Mouse (Mus musculus): ENCODE results near the gene Comp. TPM values are rescaled to one million over a fixed set of nuclear protein-coding genes. Genes with fewer than 3 reads are reported as not detected.

Comp gene
- polyA plus RNA-seq (2017; shearing (Covaris generic)), result 1.2 TPM

DNA sequence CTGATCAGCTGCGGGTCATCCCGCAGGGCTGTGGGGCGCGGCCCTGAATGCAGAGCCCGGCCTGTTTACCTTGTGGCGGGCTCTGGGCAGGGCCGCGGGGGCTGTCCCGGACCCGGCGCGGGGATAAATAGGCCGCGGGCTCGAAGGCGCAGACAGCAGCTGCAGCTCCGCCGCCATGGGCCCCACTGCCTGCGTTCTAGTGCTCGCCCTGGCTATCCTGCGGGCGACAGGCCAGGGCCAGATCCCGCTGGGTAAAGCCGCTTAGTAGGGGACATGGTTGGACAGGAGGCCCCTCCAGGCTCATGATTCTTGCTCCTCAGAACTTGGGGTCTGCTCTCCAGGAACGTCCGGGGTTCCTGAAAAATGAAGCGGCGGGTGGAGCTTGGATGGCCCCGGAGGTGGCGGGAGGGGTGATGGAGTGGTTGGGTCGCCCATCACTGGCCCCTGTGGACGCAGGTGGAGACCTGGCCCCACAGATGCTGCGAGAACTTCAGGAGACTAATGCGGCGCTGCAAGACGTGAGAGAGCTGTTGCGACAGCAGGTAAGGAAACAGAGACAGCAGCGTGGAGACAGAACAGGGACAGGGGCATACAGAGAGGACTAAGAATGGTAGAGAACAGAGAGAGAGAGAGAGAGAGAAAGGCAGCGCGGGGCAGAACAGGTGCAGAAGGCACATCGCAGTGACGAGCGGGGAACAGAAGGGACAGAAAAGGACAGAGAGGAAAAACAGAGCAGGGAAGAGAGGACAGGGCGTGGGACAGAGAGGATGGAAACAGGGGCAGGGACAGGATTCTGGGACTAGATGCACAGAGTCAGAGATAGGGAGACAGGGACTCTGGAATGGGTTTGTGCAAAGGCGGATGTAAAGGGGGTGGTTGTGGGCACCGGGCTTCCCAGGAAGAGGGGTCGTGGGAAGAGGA is at the start of gene Comp:
Gene Comp (plus strand): TSS at position 162 of the 921 bp plus-strand sequence.

DNA sequence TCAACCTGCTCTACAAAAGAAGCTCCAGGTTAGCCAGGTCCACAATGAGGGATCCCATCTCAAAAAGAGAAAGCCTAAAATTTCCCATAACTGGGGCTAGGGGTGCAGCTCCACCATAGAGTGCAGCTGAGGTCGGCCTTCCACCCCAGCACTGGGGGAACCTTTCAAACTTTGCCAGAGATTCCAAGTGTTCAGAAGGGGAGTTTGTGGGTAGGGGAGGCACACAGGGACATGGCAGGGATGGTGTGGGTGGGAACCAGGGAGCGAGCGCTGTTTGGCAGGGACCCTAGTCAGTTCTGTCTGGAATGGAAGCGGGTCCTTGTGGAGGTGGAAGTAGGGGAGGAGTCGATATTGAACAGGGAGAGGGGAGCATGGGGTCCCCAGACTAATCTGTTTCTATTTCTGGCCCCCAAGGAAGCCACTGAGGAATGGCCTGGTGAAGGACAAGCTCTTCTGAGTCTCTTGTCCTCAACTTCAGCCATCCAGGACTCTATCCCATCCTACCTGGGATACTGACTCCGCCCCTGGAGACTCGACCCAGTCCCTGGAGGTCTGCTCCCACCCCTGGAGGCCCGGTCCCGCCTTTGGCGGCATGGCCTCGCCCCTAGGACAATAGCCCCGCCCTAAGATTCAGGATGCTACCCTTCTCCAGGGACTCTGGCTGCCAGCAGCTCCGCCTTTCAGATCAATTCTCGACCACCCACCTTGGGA is 44.1 kb upstream of the Comp start, which contains the start of gene Gdf1:
Gene Gdf1 (plus strand): TSS at position 694 of the 711 bp plus-strand sequence.

DNA sequence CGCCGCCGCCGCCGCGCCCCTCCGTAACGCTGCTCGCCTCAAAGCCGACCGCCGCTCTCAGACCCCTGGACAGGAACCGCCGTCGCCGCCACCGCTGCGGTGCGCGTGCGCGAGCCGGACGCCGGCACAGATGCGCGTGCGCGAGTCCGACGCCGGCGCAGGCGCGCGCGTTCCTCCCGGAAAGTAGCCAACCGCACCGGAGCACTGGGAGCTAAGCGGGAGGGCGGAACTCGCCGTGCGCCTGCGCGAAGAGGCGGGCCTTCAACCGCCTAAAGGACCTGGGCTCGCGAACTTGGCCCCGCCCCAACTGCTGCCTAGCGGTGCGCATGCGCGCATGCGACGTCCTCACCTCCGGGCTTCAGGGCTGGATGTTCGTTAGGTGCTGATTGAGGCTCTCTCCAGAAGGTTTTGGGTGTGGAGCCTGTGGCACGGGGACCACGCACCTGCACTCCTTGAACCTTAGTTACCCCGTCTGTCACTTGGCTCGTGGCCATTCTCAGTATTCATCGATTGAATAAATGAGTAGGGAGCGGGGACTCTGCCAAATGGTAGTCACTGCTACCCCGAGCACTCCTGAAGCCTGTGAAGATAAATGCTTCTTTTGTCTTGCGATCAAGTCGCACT is 20.1 kb upstream of the Comp start, which contains the start of gene Upf1:
Gene Upf1 (minus strand): TSS at position 85 of the 624 bp plus-strand sequence.

Other genes with a start within 250 kb of the Comp start
- gene Nr2c2ap, start 242.2 kb upstream of the Comp start, polyA plus RNA-seq (2017; shearing (Covaris generic)), result 36.9 TPM
- gene Rfxank, start 234.4 kb upstream of the Comp start, polyA plus RNA-seq (2017; shearing (Covaris generic)), result 19.6 TPM
- gene Borcs8, start 234.1 kb upstream of the Comp start, polyA plus RNA-seq (2017; shearing (Covaris generic)), result 38.5 TPM
- 1.3 TPM for gene Mef2b, start 233.8 kb upstream of the Comp start, polyA plus RNA-seq (2017; shearing (Covaris generic))
- gene Tmem161a, start 201.2 kb upstream of the Comp start, polyA plus RNA-seq (2017; shearing (Covaris generic)), result 39.6 TPM
- gene Slc25a42, start 161.3 kb upstream of the Comp start, polyA plus RNA-seq (2017; shearing (Covaris generic)), result 8.4 TPM
- 27.2 TPM for gene Sugp2, start 139.3 kb upstream of the Comp start, polyA plus RNA-seq (2017; shearing (Covaris generic))
- 7.6 TPM for gene Armc6, start 139.1 kb upstream of the Comp start, polyA plus RNA-seq (2017; shearing (Covaris generic))
- gene Homer3, start 90.7 kb upstream of the Comp start, polyA plus RNA-seq (2017; shearing (Covaris generic)), result 0.54 TPM
- gene Ddx49, start 71.1 kb upstream of the Comp start, polyA plus RNA-seq (2017; shearing (Covaris generic)), result 46.0 TPM
- gene Cope, start 71.0 kb upstream of the Comp start, polyA plus RNA-seq (2017; shearing (Covaris generic)), result 214 TPM
- not detected for gene Cers1, start 57.8 kb upstream of the Comp start, polyA plus RNA-seq (2017; shearing (Covaris generic))
- 0.46 TPM for gene Gdf1, start 43.7 kb upstream of the Comp start, polyA plus RNA-seq (2017; shearing (Covaris generic))
- 66.6 TPM for gene Upf1, start 20.3 kb upstream of the Comp start, polyA plus RNA-seq (2017; shearing (Covaris generic))
- 11.2 TPM for gene Crtc1, start 66.0 kb downstream of the Comp start, polyA plus RNA-seq (2017; shearing (Covaris generic))
- gene Klhl26, start 103.4 kb downstream of the Comp start, polyA plus RNA-seq (2017; shearing (Covaris generic)), result 11.5 TPM
- not detected for gene Tmem59l, start 113.8 kb downstream of the Comp start, polyA plus RNA-seq (2017; shearing (Covaris generic))
- gene Crlf1, start 119.6 kb downstream of the Comp start, polyA plus RNA-seq (2017; shearing (Covaris generic)), result not detected
- gene Rex1bd, start 133.2 kb downstream of the Comp start, polyA plus RNA-seq (2017; shearing (Covaris generic)), result 64.7 TPM
- gene Uba52, start 137.2 kb downstream of the Comp start, polyA plus RNA-seq (2017; shearing (Covaris generic)), result 1,340 TPM
- gene Fkbp8, start 154.2 kb downstream of the Comp start, polyA plus RNA-seq (2017; shearing (Covaris generic)), result 349 TPM
- 64.6 TPM for gene Kxd1, start 154.4 kb downstream of the Comp start, polyA plus RNA-seq (2017; shearing (Covaris generic))
- 37.6 TPM for gene Ell, start 165.9 kb downstream of the Comp start, polyA plus RNA-seq (2017; shearing (Covaris generic))
- gene Isyna1, start 220.8 kb downstream of the Comp start, polyA plus RNA-seq (2017; shearing (Covaris generic)), result 84.8 TPM
- 113 TPM for gene Ssbp4, start 235.3 kb downstream of the Comp start, polyA plus RNA-seq (2017; shearing (Covaris generic))
- 0.26 TPM for gene Lrrc25, start 242.6 kb downstream of the Comp start, polyA plus RNA-seq (2017; shearing (Covaris generic))